Mouse (Mus musculus): ENCODE measurements around the gene Ranbp3. TPM values are rescaled to one million over a fixed set of nuclear protein-coding genes. Genes with fewer than 3 reads are reported as not detected.
A peak's percentile ranks its signal among the peaks of the same experiment; 100 is the strongest.

The Ranbp3 gene
- polyA plus RNA-seq, 1 experiment from 2014 or later: 86.5 TPM

GRCm38 (mm10) chr17:56666384-56666783 is 6.7 kb upstream of the Ranbp3 start:
- Histone ChIP-seq H3K27me3 (ENCODE audit: control insufficient read depth, insufficient read depth, low read length) (no peaks in the 10 kb centered on the region), H3K4me1 (ENCODE audit: control insufficient read depth, insufficient read depth, low read length) (peaks cover 5% of the 10 kb centered on the region), H3K27ac (ENCODE audit: low read length) (no peak overlapping the region), H3K9me3 (ENCODE audit: control insufficient read depth, low read depth, low read length) (no peaks in the 10 kb centered on the region), H3K4me2 (replicated peaks; ENCODE audit: low read depth, low read length) (no peak overlapping the region), H3K36me3 (ENCODE audit: control insufficient read depth, insufficient read depth, low read length) (no peaks in the 10 kb centered on the region), H3K4me3 (ENCODE audit: low read depth, low read length) (no peak overlapping the region), H3K9ac (replicated peaks; ENCODE audit: low read depth, low read length) (no peak overlapping the region)
- WGBS: 94% methylated on average over 4 of the region's 4 CpGs
- no peak for ATAC-seq (ENCODE audit: insufficient number of reproducible peaks, insufficient read depth, low FRiP score, low read depth)

GRCm38 (mm10) chr17:56667591-56667990 is 5.5 kb upstream of the Ranbp3 start:
- H3K9ac ChIP-seq (replicated peaks; ENCODE audit: low read depth, low read length): no peak overlapping the region
- H3K27ac ChIP-seq (ENCODE audit: low read length): no peak overlapping the region
- no peak overlapping the region for H3K4me2 ChIP-seq (replicated peaks; ENCODE audit: low read depth, low read length)
- H3K27me3 ChIP-seq (ENCODE audit: control insufficient read depth, insufficient read depth, low read length): no peaks in the 10 kb centered on the region
- H3K36me3 ChIP-seq (ENCODE audit: control insufficient read depth, insufficient read depth, low read length): no peaks in the 10 kb centered on the region
- H3K4me1 ChIP-seq (ENCODE audit: control insufficient read depth, insufficient read depth, low read length): peaks cover 5% of the 10 kb centered on the region
- 73% methylated on average over 3 of the region's 3 CpGs for WGBS
- ATAC-seq (ENCODE audit: insufficient number of reproducible peaks, insufficient read depth, low FRiP score, low read depth): no peak
- H3K4me3 ChIP-seq (ENCODE audit: low read depth, low read length): no peak overlapping the region
- H3K9me3 ChIP-seq (ENCODE audit: control insufficient read depth, low read depth, low read length): no peaks in the 10 kb centered on the region

DNA sequence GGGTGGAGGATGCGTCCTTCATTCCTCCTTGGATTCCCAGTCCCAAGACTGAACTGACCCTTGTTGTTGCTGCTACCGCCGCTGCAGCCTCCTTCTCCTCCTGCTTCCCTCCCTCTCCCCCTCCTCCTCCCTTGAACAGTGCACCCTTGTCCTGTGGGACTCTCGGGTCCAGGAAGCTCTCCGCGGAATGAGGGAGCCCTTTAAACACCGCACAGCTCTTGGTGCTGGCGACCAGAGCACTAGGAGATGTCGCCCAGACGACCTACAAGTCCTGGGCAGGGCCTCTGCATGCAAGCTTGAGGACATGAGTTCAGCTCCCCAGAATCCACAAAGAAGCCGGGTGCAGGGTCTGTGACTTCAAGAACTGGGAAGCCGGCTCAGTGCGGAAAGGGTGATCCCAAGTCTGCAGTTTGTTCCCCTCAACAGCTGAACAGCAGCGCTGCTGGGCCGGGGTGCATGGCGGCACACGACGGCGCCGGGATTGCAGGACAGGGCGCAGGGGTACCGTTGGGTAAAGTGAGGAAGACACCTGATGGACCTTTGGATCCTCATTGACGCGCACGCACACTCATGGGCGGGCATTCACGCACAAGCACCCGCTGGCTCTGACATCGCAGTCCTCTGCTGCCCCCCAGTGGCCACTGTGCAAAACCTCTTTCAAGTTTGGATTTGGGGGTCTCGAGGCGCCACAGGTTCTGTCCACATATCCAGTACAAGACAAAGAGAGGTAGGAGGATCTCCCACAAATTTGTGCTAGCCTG is 4.5 kb upstream of the Ranbp3 start:
- Histone ChIP-seq H3K27me3 (ENCODE audit: control insufficient read depth, insufficient read depth, low read length) (no peaks in the 10 kb centered on the region), H3K4me3 (ENCODE audit: low read depth, low read length) (peak overlapping the region; percentile 34), H3K27ac (ENCODE audit: low read length) (no peak overlapping the region), H3K4me1 (ENCODE audit: control insufficient read depth, insufficient read depth, low read length) (peaks cover 5% of the 10 kb centered on the region), H3K36me3 (ENCODE audit: control insufficient read depth, insufficient read depth, low read length) (no peaks in the 10 kb centered on the region), H3K9me3 (ENCODE audit: control insufficient read depth, low read depth, low read length) (no peaks in the 10 kb centered on the region), H3K9ac (replicated peaks; ENCODE audit: low read depth, low read length) (no peak overlapping the region; the same call in 1 of the 2 replicates), H3K4me2 (replicated peaks; ENCODE audit: low read depth, low read length) (peak overlapping the region; percentile 84)
- ATAC-seq (ENCODE audit: insufficient number of reproducible peaks, insufficient read depth, low FRiP score, low read depth): no peak
- WGBS: 3% methylated on average over 31 of the region's 31 CpGs

DNA sequence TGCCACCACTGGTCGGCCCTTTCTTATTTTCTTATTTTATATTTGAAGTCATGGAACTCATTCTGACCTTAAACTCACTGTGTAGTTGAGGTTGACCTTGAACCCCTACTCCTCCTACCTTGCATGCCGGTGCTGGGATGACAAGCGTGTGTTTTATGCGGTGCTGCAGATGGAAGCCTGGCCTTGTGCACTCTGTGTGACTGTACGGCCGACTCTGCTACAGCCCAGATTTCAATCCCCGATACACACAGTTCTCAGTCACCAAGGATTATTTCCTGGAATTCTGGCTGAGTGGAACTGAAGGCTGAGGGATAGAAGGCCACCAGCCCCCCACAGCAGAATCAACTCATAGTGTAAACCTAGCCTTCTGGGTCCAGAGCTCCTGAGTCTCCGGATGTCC is 3.3 kb upstream of the Ranbp3 start:
- H3K9ac ChIP-seq (replicated peaks; ENCODE audit: low read depth, low read length): no peak overlapping the region
- H3K9me3 ChIP-seq (ENCODE audit: control insufficient read depth, low read depth, low read length): no peaks in the 10 kb centered on the region
- ATAC-seq (ENCODE audit: insufficient number of reproducible peaks, insufficient read depth, low FRiP score, low read depth): no peak
- H3K36me3 ChIP-seq (ENCODE audit: control insufficient read depth, insufficient read depth, low read length): no peaks in the 10 kb centered on the region
- no peak overlapping the region for H3K4me2 ChIP-seq (replicated peaks; ENCODE audit: low read depth, low read length)
- H3K4me1 ChIP-seq (ENCODE audit: control insufficient read depth, insufficient read depth, low read length): peaks cover 6% of the 10 kb centered on the region
- H3K27ac ChIP-seq (ENCODE audit: low read length): no peak overlapping the region
- no peak overlapping the region for H3K4me3 ChIP-seq (ENCODE audit: low read depth, low read length)
- whole genome bisulfite sequencing: 87% methylated on average over 8 of the region's 8 CpGs
- H3K27me3 ChIP-seq (ENCODE audit: control insufficient read depth, insufficient read depth, low read length): no peaks in the 10 kb centered on the region

GRCm38 (mm10) chr17:56673647-56674416 is 738 bp downstream of the Ranbp3 start:
- H3K27ac ChIP-seq (ENCODE audit: low read length): peak overlapping the region; percentile 86
- no peaks in the 10 kb centered on the region for H3K9me3 ChIP-seq (ENCODE audit: control insufficient read depth, low read depth, low read length)
- peaks cover 12% of the 10 kb centered on the region for H3K4me1 ChIP-seq (ENCODE audit: control insufficient read depth, insufficient read depth, low read length)
- H3K36me3 ChIP-seq (ENCODE audit: control insufficient read depth, insufficient read depth, low read length): peaks cover 18% of the 10 kb centered on the region; the same call in 1 of the 2 replicates
- peak overlapping the region; percentile 96 for H3K4me3 ChIP-seq (ENCODE audit: low read depth, low read length)
- H3K9ac ChIP-seq (replicated peaks; ENCODE audit: low read depth, low read length): peak overlapping the region; percentile 97
- no peak for ATAC-seq (ENCODE audit: insufficient number of reproducible peaks, insufficient read depth, low FRiP score, low read depth)
- peak overlapping the region; percentile 49 for H3K4me2 ChIP-seq (replicated peaks; ENCODE audit: low read depth, low read length)
- H3K27me3 ChIP-seq (ENCODE audit: control insufficient read depth, insufficient read depth, low read length): no peaks in the 10 kb centered on the region
- WGBS: 1% methylated on average over 37 of the region's 37 CpGs

DNA sequence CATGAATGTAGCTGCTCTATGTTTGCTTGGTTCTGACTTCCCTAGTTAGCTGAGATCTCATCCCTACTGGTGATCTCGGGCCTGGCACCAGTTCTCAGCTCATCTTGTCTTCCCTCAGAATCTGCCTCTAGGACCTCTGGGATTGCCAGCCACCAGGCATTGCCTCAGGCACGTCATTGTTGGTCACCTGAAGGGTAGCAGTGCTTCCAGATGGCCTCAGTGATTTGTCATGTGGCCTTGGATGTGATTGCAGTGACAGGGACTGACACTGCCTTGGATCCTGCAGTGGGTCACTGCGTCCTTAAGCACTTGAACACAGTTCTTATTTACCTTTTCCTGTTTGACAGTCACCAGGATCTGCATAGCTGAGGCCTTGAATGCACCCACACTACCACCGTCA is 8.7 kb downstream of the Ranbp3 start:
- Histone ChIP-seq H3K27me3 (ENCODE audit: control insufficient read depth, insufficient read depth, low read length) (no peaks in the 10 kb centered on the region), H3K4me2 (replicated peaks; ENCODE audit: low read depth, low read length) (no peak overlapping the region), H3K4me3 (ENCODE audit: low read depth, low read length) (no peak overlapping the region), H3K4me1 (ENCODE audit: control insufficient read depth, insufficient read depth, low read length) (no peaks in the 10 kb centered on the region), H3K27ac (ENCODE audit: low read length) (no peak overlapping the region), H3K36me3 (ENCODE audit: control insufficient read depth, insufficient read depth, low read length) (peaks cover 43% of the 10 kb centered on the region), H3K9me3 (ENCODE audit: control insufficient read depth, low read depth, low read length) (no peaks in the 10 kb centered on the region), H3K9ac (replicated peaks; ENCODE audit: low read depth, low read length) (no peak overlapping the region)
- no peak for ATAC-seq (ENCODE audit: insufficient number of reproducible peaks, insufficient read depth, low FRiP score, low read depth)
- WGBS: 76% methylated on average over 4 of the region's 4 CpGs

DNA sequence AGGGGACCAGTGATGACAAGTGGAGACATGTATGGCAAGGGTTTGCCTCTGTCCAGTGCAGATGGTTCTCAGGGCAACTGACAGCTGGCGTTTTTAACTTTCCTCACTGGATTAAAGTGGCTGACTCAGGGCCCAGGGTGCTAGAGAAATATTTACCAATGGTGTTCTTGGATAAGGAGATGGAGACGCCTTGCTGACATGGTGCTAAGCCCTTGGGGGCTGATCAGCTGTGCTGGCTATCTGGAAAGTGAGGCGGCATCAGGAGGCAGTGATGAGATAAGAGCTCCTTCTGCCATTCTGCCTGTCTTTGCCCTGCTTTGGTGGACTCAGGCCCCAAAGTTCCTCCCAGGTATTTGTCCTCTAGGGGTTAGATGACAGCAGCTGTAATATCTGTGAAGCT is 9.8 kb downstream of the Ranbp3 start:
- no peak for ATAC-seq (ENCODE audit: insufficient number of reproducible peaks, insufficient read depth, low FRiP score, low read depth)
- Histone ChIP-seq H3K9me3 (ENCODE audit: control insufficient read depth, low read depth, low read length) (no peaks in the 10 kb centered on the region), H3K4me2 (replicated peaks; ENCODE audit: low read depth, low read length) (no peak overlapping the region), H3K4me3 (ENCODE audit: low read depth, low read length) (no peak overlapping the region), H3K4me1 (ENCODE audit: control insufficient read depth, insufficient read depth, low read length) (no peaks in the 10 kb centered on the region), H3K9ac (replicated peaks; ENCODE audit: low read depth, low read length) (no peak overlapping the region), H3K27me3 (ENCODE audit: control insufficient read depth, insufficient read depth, low read length) (no peaks in the 10 kb centered on the region), H3K36me3 (ENCODE audit: control insufficient read depth, insufficient read depth, low read length) (peaks cover 45% of the 10 kb centered on the region), H3K27ac (ENCODE audit: low read length) (no peak overlapping the region)
- 54% methylated on average over 3 of the region's 3 CpGs for WGBS

DNA sequence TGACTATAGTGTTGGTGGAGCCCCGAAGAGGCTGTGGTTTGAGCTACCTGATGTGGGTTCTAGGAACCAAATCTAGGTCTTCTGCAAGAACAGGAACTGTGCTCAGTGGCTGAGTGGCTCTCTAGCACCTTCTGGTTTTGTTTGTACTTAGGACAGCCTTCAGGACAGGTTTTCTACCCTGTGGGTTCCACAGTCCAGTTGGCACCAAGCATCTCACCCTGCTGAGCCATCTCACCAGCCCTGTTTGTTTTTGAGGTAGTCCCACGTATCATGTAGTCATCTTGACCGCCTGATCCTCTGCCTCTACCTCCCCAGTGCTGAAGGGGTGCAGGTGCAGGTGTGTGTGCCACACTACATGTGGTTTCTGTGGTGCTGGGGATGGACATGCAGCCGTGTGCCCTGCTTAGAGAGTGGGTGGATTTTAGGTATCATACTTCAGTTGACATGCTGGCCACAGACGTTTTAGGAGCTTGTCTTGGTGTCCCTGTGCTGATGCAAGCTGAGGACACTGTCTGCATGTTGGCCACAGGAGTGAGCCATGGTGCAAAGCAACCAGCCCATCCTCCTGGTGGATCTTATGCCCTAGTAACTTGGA is 10.5 kb downstream of the Ranbp3 start:
- no peak for ATAC-seq (ENCODE audit: insufficient number of reproducible peaks, insufficient read depth, low FRiP score, low read depth)
- Histone ChIP-seq H3K27ac (ENCODE audit: low read length) (no peak overlapping the region), H3K9me3 (ENCODE audit: control insufficient read depth, low read depth, low read length) (no peaks in the 10 kb centered on the region), H3K27me3 (ENCODE audit: control insufficient read depth, insufficient read depth, low read length) (no peaks in the 10 kb centered on the region), H3K4me3 (ENCODE audit: low read depth, low read length) (no peak overlapping the region), H3K36me3 (ENCODE audit: control insufficient read depth, insufficient read depth, low read length) (peaks cover 50% of the 10 kb centered on the region), H3K4me1 (ENCODE audit: control insufficient read depth, insufficient read depth, low read length) (no peaks in the 10 kb centered on the region), H3K9ac (replicated peaks; ENCODE audit: low read depth, low read length) (no peak overlapping the region), H3K4me2 (replicated peaks; ENCODE audit: low read depth, low read length) (no peak overlapping the region)
- 81% methylated on average over 5 of the region's 5 CpGs for WGBS
